Mouse (Mus musculus): Measurements from ENCODE around the gene Gtf3c4.

DNA sequence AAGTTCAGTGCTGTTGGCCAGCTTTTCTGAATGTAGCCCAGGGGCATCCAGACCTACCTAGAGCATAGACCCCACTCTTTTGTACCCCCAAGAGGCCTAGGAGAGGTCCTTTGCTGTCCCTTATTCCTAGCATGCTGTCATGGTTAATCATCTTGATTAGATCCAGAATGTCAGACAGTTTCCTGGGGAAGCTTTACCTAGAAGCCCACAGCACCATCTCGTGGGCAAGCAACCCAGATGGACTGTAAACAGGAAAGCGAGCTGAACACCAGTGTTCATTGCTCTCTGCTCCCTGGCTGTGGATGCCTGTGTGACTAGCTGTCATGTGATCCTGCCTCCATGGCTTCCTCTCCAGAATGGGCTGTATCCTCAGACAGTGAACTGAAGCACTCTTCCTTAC is 63.4 kb downstream of the Gtf3c4 start:
- TF ChIP-seq CTCF (IDR thresholded peaks at IDR 0.05; ENCODE audit: low read depth) (peak; percentile 37), EP300 (IDR thresholded peaks at IDR 0.05; ENCODE audit: low read depth) (no peak)

Data from liver, embryonic 14.5 days (tissue).